Mouse (Mus musculus) hindbrain, embryonic 14.5 days (tissue): ENCODE results near the gene Plcb4. TPM values are rescaled to one million over a fixed set of nuclear protein-coding genes. Genes with fewer than 3 reads are reported as not detected.
"Not testable (repeated sequence)": the region's sequence is repeated elsewhere in the genome, so short reads cannot be mapped to it uniquely, and the experiment has no call there.

Source experiments
- ATAC-seq: fragments of 200-750 bp; cut with Nextera tagmentation; 2 replicates; pipeline ENCODE4 v1.8.0; 2017; ENCODE audit warnings: moderate number of reproducible peaks, mild to moderate bottlenecking, moderate TSS enrichment, moderate library complexity; ENCODE audit not compliant: low FRiP score
- DNase-seq: peaks from one replicate; pipeline ENCODE4 v3.0.0-alpha.2; 2015; ENCODE audit warnings: low spot score
- H3K27ac ChIP-seq: fragments of 300-500 bp; sonication (generic); 2 replicates; pipeline ENCODE4 v1.5.1; 2014; ENCODE audit warnings: mild to moderate bottlenecking, moderate library complexity
- H3K27me3 ChIP-seq: fragments of 300-500 bp; sonication (generic); 2 replicates; pipeline ENCODE4 v1.6.1; 2014; ENCODE audit warnings: mild to moderate bottlenecking, low read length, mixed read lengths; ENCODE audit not compliant: control insufficient read depth, insufficient read depth
- H3K36me3 ChIP-seq: fragments of 300-500 bp; sonication (generic); replicated peaks from 2 replicates; pipeline ENCODE4 v1.6.1; 2014; ENCODE audit not compliant: control insufficient read depth, insufficient read depth
- H3K4me1 ChIP-seq: fragments of 300-500 bp; sonication (generic); replicated peaks from 2 replicates; pipeline ENCODE4 v1.6.1; 2014; ENCODE audit warnings: antibody characterized with exemption, low read length, mixed read lengths; ENCODE audit not compliant: control insufficient read depth, insufficient read depth
- H3K4me2 ChIP-seq: fragments of 300-500 bp; sonication (generic); replicated peaks from 2 replicates; pipeline ENCODE4 v1.6.1; 2014; ENCODE audit warnings: mild to moderate bottlenecking, moderate library complexity
- H3K4me3 ChIP-seq: fragments of 300-500 bp; sonication (generic); replicated peaks from 2 replicates; pipeline ENCODE4 v1.5.1; 2014; ENCODE audit warnings: mild to moderate bottlenecking, low read length
- H3K9ac ChIP-seq: fragments of 300-500 bp; sonication (generic); 2 replicates; pipeline ENCODE4 v1.6.1; 2014
- H3K9me3 ChIP-seq: fragments of 300-500 bp; sonication (generic); 2 replicates; pipeline ENCODE4 v1.6.1; 2016; ENCODE audit warnings: low read length; ENCODE audit not compliant: control insufficient read depth
- WGBS: fragments of 180-500 bp; shearing (Covaris S2); extraction: QIAGEN DNeasy Blood & Tissue Kit; methylation state at CpG from one replicate; pipeline ENCODE4 v1.1.7; 2014; 5-methylcytosine and 5-hydroxymethylcytosine counted together
- polyA plus RNA-seq: library from polyadenylated mRNA; unstranded; fragments of >200 nt; fragmentation: Nextera tagmentation; extraction: Ambion mirVana; gene quantifications from 2 replicates; pipeline ENCODE4 v1.2.1, GENCODE M21; 2014

The Plcb4 gene
- polyA plus RNA-seq, 1 experiment from 2014 or later = 46.2 TPM

DNA sequence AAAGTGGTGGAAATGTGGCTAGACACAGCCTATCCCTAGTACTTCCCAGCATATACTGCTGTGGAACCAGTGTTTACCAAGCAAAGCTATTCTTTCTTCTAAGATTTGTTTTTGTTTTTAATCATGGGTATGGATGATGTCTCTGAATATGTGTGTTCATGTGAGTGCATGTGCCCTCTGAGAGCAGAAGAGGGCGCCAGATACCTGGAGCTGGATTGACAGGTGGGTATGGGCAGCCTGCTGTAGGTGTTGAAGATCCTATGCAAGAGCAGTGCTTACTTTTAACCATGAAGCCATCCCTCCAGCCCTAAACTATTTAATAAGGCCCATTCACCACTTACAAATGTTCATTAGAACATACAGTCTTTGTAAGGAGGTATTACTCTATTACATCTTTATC lies 231.3 kb downstream of the Plcb4 start:
- H3K4me1 ChIP-seq = no peaks in the 10 kb centered on the region
- H3K9ac ChIP-seq = no peak overlapping the region
- H3K27ac ChIP-seq = no peak overlapping the region
- H3K4me3 ChIP-seq = no peak overlapping the region
- no peaks in the 10 kb centered on the region for H3K9me3 ChIP-seq
- ATAC-seq (no peak), DNase-seq (no peak)
- no peaks in the 10 kb centered on the region for H3K36me3 ChIP-seq
- no peaks in the 10 kb centered on the region for H3K27me3 ChIP-seq
- 82% methylated on average over 1 of the region's 1 CpGs for WGBS
- no peak overlapping the region for H3K4me2 ChIP-seq

DNA sequence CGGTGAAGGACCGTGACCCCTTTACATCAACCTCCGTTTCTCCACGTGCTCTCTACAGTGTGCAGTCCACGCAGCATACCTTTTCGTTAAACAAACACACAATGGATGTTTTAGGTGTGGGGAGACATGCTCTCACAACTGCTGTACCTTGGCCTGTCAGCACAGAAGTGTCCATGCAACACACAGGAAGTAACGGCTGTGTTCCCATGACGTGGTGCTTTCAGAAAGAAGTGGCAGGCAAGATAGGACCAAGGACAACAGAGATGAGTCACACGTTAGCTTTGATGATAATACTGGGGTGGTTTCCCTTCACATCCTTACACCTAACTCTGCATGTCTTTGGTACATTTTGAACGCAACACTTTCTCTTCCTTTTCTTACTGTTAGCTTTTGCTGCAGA lies 232.3 kb downstream of the Plcb4 start:
- no peaks in the 10 kb centered on the region for H3K9me3 ChIP-seq
- no peaks in the 10 kb centered on the region for H3K4me1 ChIP-seq
- 95% methylated on average over 10 of the region's 10 CpGs for WGBS
- no peak overlapping the region for H3K4me2 ChIP-seq
- H3K9ac ChIP-seq = no peak overlapping the region
- H3K27ac ChIP-seq = no peak overlapping the region
- H3K27me3 ChIP-seq = no peaks in the 10 kb centered on the region
- DNase-seq (no peak), ATAC-seq (no peak)
- H3K4me3 ChIP-seq = no peak overlapping the region
- H3K36me3 ChIP-seq = no peaks in the 10 kb centered on the region

DNA sequence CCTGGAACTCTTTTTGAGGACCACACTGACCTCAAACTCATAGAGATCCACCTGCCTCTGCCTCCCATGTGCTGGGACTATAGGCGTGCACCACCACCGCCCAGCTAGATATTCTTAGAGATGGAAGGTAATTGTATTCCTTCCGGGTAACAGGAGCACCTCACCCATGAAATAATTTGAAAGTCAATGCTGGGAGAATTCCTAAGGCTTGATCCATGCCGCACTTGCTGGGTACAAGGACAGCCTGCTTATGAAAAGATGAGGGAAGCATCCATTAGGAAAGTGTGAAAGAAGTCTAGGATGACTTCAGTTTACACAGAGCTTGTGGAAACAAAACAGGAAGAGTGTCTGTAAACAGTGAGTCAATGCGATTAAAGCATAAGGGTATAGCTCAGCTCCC lies 232.9 kb downstream of the Plcb4 start:
- H3K4me3 ChIP-seq = no peak overlapping the region
- 84% methylated on average over 5 of the region's 5 CpGs for WGBS
- no peak overlapping the region for H3K27ac ChIP-seq
- ATAC-seq (no peak), DNase-seq (no peak)
- H3K36me3 ChIP-seq = no peaks in the 10 kb centered on the region
- H3K9me3 ChIP-seq = no peaks in the 10 kb centered on the region
- no peak overlapping the region for H3K4me2 ChIP-seq
- no peaks in the 10 kb centered on the region for H3K27me3 ChIP-seq
- no peaks in the 10 kb centered on the region for H3K4me1 ChIP-seq
- no peak overlapping the region for H3K9ac ChIP-seq

DNA sequence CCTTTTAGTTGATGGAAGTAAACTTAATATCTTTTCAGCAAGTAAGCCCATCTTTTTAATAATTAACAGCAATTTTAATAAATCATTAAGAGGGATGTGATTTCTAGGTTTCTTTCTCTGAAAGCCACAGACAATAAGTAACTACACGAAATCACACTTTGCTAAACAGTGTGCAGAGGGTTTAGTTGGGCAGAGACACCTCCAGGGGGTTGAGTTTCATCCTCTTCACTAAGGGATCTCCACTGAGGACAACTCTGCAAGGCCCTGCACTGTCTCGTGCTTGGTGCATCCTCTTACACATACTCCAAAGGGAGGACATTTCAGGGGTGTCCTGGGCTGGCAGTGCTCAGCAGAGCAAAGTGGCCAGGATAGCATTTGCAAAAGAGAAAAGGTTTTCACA lies 235.8 kb downstream of the Plcb4 start:
- H3K36me3 ChIP-seq = no peaks in the 10 kb centered on the region
- H3K4me2 ChIP-seq = no peak overlapping the region
- no peak overlapping the region for H3K9ac ChIP-seq
- 81% methylated on average over 2 of the region's 2 CpGs for WGBS
- DNase-seq (no peak), ATAC-seq (no peak)
- no peaks in the 10 kb centered on the region for H3K4me1 ChIP-seq
- no peaks in the 10 kb centered on the region for H3K9me3 ChIP-seq
- H3K4me3 ChIP-seq = no peak overlapping the region
- H3K27ac ChIP-seq = no peak overlapping the region
- H3K27me3 ChIP-seq = no peaks in the 10 kb centered on the region

DNA sequence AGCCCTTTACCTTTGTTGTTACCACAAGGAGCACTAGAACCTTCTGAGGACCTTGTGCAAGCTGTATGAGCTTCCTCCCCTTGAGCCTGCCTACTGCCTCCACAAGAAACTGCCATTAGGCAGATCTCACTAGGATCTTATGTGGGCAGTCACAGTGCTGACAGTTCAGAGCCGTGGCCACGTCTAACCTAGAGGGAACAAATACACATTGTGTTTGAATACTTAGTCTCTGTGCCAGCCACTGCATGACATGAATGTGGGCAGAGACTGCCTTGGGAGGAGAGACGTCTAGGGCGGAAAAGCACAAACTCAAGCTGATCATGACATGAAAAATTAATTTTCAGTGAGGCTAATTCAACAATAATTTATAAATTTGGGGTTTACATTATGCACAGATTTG lies 239.2 kb downstream of the Plcb4 start:
- H3K9ac ChIP-seq = no peak overlapping the region
- H3K36me3 ChIP-seq = no peaks in the 10 kb centered on the region
- no peaks in the 10 kb centered on the region for H3K4me1 ChIP-seq
- 58% methylated on average over 4 of the region's 4 CpGs for WGBS
- H3K9me3 ChIP-seq = no peaks in the 10 kb centered on the region
- no peak for ATAC-seq
- H3K27me3 ChIP-seq = no peaks in the 10 kb centered on the region
- no peak overlapping the region for H3K4me2 ChIP-seq
- H3K4me3 ChIP-seq = no peak overlapping the region
- DNase-seq = no peak
- H3K27ac ChIP-seq = no peak overlapping the region

DNA sequence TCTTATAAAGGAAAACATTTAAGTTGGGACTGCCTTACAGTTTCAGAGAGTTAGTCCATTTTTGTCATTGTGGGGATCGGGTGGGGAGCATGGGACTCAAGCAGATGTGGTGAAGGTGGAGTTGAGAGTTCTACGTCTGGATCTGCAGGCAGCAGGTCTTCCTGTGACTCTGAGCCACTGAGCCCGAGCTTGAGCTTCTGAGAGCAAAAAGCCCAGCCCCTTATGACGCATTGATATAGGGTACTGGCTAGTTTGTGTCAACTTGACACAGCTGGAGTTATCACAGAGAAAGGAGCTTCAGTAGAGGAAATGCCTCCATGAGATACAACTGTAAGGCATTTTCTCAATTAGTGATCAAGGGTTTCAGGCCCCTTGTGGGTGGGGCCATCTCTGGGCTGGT lies 241.1 kb downstream of the Plcb4 start:
- ATAC-seq, H3K9me3 ChIP-seq, H3K9ac ChIP-seq, H3K4me1 ChIP-seq, H3K4me2 ChIP-seq, H3K4me3 ChIP-seq, H3K27me3 ChIP-seq, H3K36me3 ChIP-seq, DNase-seq, H3K27ac ChIP-seq: not testable (repeated sequence)
- WGBS = 94% methylated on average over 4 of the region's 4 CpGs

DNA sequence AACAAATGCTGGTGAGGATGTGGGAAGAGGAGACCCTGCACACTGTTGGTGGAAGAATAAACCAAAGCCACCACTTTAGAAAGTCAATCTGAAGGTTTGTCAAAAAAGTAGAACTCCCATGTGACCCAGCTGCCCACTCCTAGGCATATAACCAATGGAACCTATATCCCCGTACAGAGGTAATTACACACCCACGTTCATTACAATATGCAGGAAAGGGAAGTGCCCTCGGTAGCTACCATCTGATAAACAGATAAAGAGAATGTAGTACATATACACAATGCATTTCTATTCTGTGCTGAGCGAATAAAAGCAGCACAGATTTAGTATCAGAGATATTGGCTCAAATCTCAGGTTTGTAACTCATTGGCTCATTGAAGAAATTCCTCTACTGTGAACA lies 242.2 kb downstream of the Plcb4 start:
- H3K4me2 ChIP-seq = no peak overlapping the region
- 90% methylated on average over 4 of the region's 4 CpGs for WGBS
- no peaks in the 10 kb centered on the region for H3K4me1 ChIP-seq
- no peaks in the 10 kb centered on the region for H3K27me3 ChIP-seq
- no peak for DNase-seq
- H3K9ac ChIP-seq = no peak overlapping the region
- no peaks in the 10 kb centered on the region for H3K9me3 ChIP-seq
- no peaks in the 10 kb centered on the region for H3K36me3 ChIP-seq
- H3K4me3 ChIP-seq = no peak overlapping the region
- H3K27ac ChIP-seq = no peak overlapping the region
- no peak for ATAC-seq

DNA sequence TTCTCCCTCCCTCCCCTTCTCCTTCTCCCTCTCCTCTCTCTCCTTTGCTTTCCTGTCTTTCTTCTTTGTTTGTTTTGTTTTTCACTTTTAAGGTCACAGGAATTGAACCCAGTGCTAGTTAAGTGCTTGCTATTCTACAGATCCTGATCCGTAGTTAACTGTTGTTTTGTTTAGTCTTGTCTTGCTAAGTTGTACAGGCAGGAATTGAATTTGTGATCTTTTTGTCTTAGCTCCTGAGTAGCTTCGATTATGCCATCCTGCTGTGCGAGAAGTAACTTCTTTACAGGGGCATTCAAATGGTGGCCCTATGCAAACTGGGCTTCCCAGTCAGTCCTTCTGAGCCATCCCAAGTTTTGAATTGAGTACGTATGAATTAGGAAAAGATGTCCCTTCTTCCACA lies 245.5 kb downstream of the Plcb4 start:
- Histone ChIP-seq H3K27ac (no peak overlapping the region), H3K9me3 (no peaks in the 10 kb centered on the region), H3K9ac (no peak overlapping the region), H3K4me1 (no peaks in the 10 kb centered on the region), H3K4me3 (no peak overlapping the region), H3K36me3 (no peaks in the 10 kb centered on the region), H3K27me3 (no peaks in the 10 kb centered on the region), H3K4me2 (no peak overlapping the region)
- WGBS = 60% methylated on average over 4 of the region's 4 CpGs
- DNase-seq (no peak), ATAC-seq (no peak)

DNA sequence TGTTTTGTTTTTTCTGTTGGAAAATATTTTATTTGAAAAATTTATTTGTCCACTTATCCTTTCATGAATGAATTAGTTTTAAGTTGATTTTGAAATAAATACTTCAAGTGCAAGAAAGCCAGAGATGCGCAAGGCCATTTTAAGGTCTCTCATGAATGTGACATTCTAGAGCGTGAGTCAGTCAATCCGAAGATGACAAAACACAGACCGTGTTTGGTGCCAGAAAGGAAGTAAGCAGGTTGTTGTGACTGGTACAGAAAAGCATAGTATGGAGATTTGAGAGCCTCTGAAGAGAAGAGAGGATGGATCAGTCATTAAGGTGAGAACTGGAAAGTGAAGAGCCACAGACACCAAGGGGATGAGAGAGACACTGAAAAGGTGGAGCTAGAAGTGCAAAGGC lies 246.0 kb downstream of the Plcb4 start:
- Histone ChIP-seq H3K27me3 (no peaks in the 10 kb centered on the region), H3K4me2 (no peak overlapping the region), H3K9ac (no peak overlapping the region), H3K9me3 (no peaks in the 10 kb centered on the region), H3K4me3 (no peak overlapping the region), H3K36me3 (no peaks in the 10 kb centered on the region), H3K4me1 (no peaks in the 10 kb centered on the region), H3K27ac (no peak overlapping the region)
- DNase-seq (no peak), ATAC-seq (no peak)
- 94% methylated on average over 4 of the region's 4 CpGs for WGBS
